Mouse (Mus musculus) kidney, adult 2 months (tissue): ENCODE results near the gene Sav1. TPM values are rescaled to one million over a fixed set of nuclear protein-coding genes. Genes with fewer than 3 reads are reported as not detected.

ENCODE experiments used
- DNase-seq: peaks from one replicate; pipeline ENCODE4 v3.0.0; 2021
- H3K27ac ChIP-seq: fragments of 200-500 bp; 2 replicates; pipeline ENCODE4 v1.5.1; 2012; ENCODE audit warnings: low read depth, low read length, control low read depth, inconsistent platforms; ENCODE audit not compliant: insufficient read depth
- H3K27me3 ChIP-seq: fragments of 200-500 bp; replicated peaks from 2 replicates; pipeline ENCODE4 v1.6.1; 2012; ENCODE audit warnings: mild to moderate bottlenecking, moderate library complexity, low read length, inconsistent platforms; ENCODE audit not compliant: control insufficient read depth, insufficient read depth
- H3K36me3 ChIP-seq: fragments of 200-500 bp; 2 replicates; pipeline ENCODE4 v1.6.1; 2012; ENCODE audit warnings: mild to moderate bottlenecking, moderate library complexity, low read length, inconsistent platforms; ENCODE audit not compliant: control insufficient read depth, insufficient read depth
- H3K4me1 ChIP-seq: fragments of 200-500 bp; 2 replicates; pipeline ENCODE4 v1.6.1; 2011; ENCODE audit warnings: low read length; ENCODE audit not compliant: control insufficient read depth, insufficient read depth
- H3K4me3 ChIP-seq: fragments of 200-500 bp; 2 replicates; pipeline ENCODE4 v1.5.1; 2011; ENCODE audit warnings: mild to moderate bottlenecking, low read depth, low read length, control low read depth; ENCODE audit not compliant: insufficient read depth
- CTCF ChIP-seq: fragments of 200-500 bp; conservative IDR thresholded peaks from 2 replicates; pipeline ENCODE4 v1.5.1; 2011; ENCODE audit warnings: low read depth, mild to moderate bottlenecking, control low read depth, low read length, moderate library complexity, mixed read lengths; ENCODE audit not compliant: insufficient read depth, insufficient read length
- POLR2A ChIP-seq: fragments of 200-500 bp; IDR thresholded peaks from one replicate; pipeline ENCODE4 v1.6.1; 2011; ENCODE audit warnings: low read depth, low read length, control low read depth
- WGBS: fragments of 180-500 bp; shearing (Covaris S2); methylation state at CpG from one replicate; pipeline ENCODE4 v1.1.7; 2018; 5-methylcytosine and 5-hydroxymethylcytosine counted together
- polyA plus RNA-seq: library from polyadenylated mRNA; depleted of rRNA; stranded (reverse); fragments of >200 nt; gene quantifications from 2 replicates; pipeline ENCODE4 v1.2.3, GENCODE M21; 2012; rRNA removed

Sav1 gene
- 18.8 and 22.6 TPM in 2 replicates for polyA plus RNA-seq

- WGBS: under 1% methylated on average over 102 of the region's 102 CpGs
- H3K4me3 ChIP-seq: peak within 1 kb of the TSS; percentile 97
- peak within 1 kb of the TSS; percentile 84 for H3K27ac ChIP-seq
- peak; percentile 5 for TF ChIP-seq POLR2A
- TF ChIP-seq CTCF: no peak
- no peaks in the 10 kb centered on the region for H3K4me1 ChIP-seq
- no peaks in the 10 kb centered on the region for H3K27me3 ChIP-seq
- peaks cover 2% of the 10 kb centered on the region; the same call in 1 of the 2 replicates for H3K36me3 ChIP-seq
- DNase-seq: peak; percentile 94
Observed at GRCm38 (mm10) chr12:69986786-69987497, at the start of gene Sav1. TSS of gene Sav1 (minus strand) at chr12:69987002.

GRCm38 (mm10) chr12:70026233-70026632, 39.4 kb upstream of the Sav1 start:
- H3K27ac ChIP-seq: no peak overlapping the region
- TF ChIP-seq POLR2A (no peak), CTCF (no peak)
- H3K4me3 ChIP-seq: no peak overlapping the region
- H3K27me3 ChIP-seq: no peaks in the 10 kb centered on the region
- H3K36me3 ChIP-seq: no peaks in the 10 kb centered on the region; the same call in 1 of the 2 replicates
- DNase-seq: no peak
- peaks cover 3% of the 10 kb centered on the region for H3K4me1 ChIP-seq

GRCm38 (mm10) chr12:70025431-70025830, 38.6 kb upstream of the Sav1 start:
- H3K4me3 ChIP-seq: no peak overlapping the region
- H3K27ac ChIP-seq: peak overlapping the region; percentile 55; the same call in 1 of the 2 replicates
- WGBS: 55% methylated on average over 6 of the region's 6 CpGs
- no peaks in the 10 kb centered on the region for H3K27me3 ChIP-seq
- TF ChIP-seq CTCF: no peak
- no peak for TF ChIP-seq POLR2A
- H3K36me3 ChIP-seq: no peaks in the 10 kb centered on the region; the same call in 1 of the 2 replicates
- peaks cover 3% of the 10 kb centered on the region for H3K4me1 ChIP-seq
- DNase-seq: no peak

- TF ChIP-seq POLR2A (no peak), CTCF (no peak)
- DNase-seq: no peak
- H3K27ac ChIP-seq: no peak overlapping the region
- H3K4me1 ChIP-seq: peaks cover 3% of the 10 kb centered on the region
- WGBS: 70% methylated on average over 4 of the region's 4 CpGs
- no peaks in the 10 kb centered on the region for H3K27me3 ChIP-seq
- no peak overlapping the region for H3K4me3 ChIP-seq
- H3K36me3 ChIP-seq: no peaks in the 10 kb centered on the region
Observed at GRCm38 (mm10) chr12:70023580-70023979, 36.8 kb upstream of the Sav1 start.

GRCm38 (mm10) chr12:70018153-70018552, 31.4 kb upstream of the Sav1 start:
- TF ChIP-seq POLR2A (no peak), CTCF (no peak)
- Histone ChIP-seq H3K4me3 (no peak overlapping the region), H3K27me3 (no peaks in the 10 kb centered on the region), H3K36me3 (no peaks in the 10 kb centered on the region), H3K27ac (no peak overlapping the region), H3K4me1 (no peaks in the 10 kb centered on the region)
- 76% methylated on average over 4 of the region's 4 CpGs for WGBS
- no peak for DNase-seq

- Histone ChIP-seq H3K36me3 (no peaks in the 10 kb centered on the region), H3K4me3 (no peak overlapping the region), H3K27ac (no peak overlapping the region), H3K4me1 (no peaks in the 10 kb centered on the region), H3K27me3 (no peaks in the 10 kb centered on the region)
- WGBS: 86% methylated on average over 4 of the region's 4 CpGs
- no peak for DNase-seq
- TF ChIP-seq CTCF: no peak
- TF ChIP-seq POLR2A: no peak
Observed at GRCm38 (mm10) chr12:70015936-70016335, 29.1 kb upstream of the Sav1 start.

- DNase-seq: no peak
- no peak overlapping the region for H3K4me3 ChIP-seq
- no peak overlapping the region for H3K27ac ChIP-seq
- H3K36me3 ChIP-seq: no peaks in the 10 kb centered on the region
- TF ChIP-seq CTCF: no peak
- no peak for TF ChIP-seq POLR2A
- no peaks in the 10 kb centered on the region for H3K4me1 ChIP-seq
- WGBS: 59% methylated on average over 5 of the region's 5 CpGs
- no peaks in the 10 kb centered on the region for H3K27me3 ChIP-seq
Observed at GRCm38 (mm10) chr12:70011681-70012080, 24.9 kb upstream of the Sav1 start.
